Mouse (Mus musculus) naive thymus-derived CD4-positive, alpha-beta T cell, adult 5 months (primary cell): ENCODE results near the gene Trim25. TPM values are rescaled to one million over a fixed set of nuclear protein-coding genes. Genes with fewer than 3 reads are reported as not detected.

ENCODE experiments used
- polyA plus RNA-seq: library from polyadenylated mRNA; unstranded; fragments of 100-300 nt; shearing (Covaris generic); gene quantifications from one replicate; pipeline ENCODE4 v1.2.1, GENCODE M21; 2017

Trim25 gene
- 92.4 TPM for polyA plus RNA-seq

DNA sequence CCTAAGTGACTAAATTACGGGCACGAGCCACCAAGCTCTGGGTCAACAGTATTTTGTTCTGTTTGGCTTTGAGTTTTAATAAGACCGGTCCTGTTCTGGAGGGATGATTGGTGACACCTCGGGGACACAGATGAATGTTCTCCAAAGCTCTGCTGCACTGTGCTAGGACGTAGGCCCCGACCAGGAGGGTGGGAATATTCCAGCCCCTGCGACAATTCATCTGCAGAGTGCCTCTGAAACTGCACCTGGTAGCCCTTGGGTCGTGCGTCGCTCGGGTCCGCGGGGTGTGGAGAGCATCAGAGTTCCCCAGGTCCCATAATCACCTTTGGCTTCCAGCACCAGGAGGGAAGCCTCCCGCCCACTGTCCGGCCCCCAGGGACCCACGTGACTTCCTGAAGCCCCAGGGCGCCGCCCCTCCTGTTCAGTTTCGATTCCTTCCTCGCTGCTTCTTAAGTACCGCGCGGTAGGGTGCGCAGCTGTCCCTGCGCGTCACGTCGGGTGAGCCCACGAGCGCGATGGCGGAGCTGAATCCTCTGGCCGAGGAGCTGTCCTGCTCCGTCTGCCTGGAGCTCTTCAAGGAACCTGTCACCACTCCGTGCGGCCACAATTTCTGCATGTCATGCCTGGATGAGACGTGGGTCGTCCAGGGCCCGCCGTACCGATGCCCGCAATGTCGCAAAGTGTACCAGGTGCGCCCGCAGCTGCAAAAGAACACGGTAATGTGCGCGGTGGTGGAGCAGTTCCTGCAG lies at the start of gene Trim25:
TSS of gene Trim25 (plus strand) at position 403 of the 749 bp plus-strand sequence.

DNA sequence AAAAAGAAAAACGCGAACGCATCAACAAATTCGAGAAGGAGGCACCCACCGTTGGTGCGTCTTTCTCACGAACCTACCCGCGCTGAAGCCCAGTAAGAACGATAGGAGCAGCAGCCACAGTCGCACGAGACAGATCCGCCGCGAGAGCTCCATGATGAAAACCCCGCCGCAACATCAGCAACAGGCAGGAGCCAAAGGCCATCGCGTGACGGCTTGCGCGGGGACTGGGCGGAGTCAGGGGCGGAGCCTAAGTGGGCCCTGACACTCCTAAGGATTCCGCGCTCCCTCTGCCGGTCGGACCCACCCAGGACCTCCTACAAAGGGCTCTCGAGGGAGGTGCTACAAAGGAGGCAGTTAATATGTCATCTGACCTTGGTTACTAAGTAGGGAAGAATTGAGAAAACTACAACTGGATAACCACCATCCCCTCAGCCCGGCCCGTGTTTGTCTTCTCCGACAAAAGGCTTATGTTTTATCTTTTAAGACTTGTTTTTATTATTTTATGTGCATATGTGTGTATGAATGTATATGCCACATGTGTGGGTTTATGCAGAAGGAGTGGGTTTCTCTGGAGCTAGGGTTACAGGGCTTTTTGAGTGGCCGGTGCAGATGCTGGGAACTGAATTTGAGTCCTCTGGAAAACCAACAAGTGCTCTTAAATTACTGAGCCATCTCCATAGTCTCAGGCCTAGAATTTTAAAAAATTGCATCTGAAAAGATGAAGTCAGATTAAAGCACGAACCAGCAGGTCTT lies 43.8 kb upstream of the Trim25 start, which contains the start of gene Scpep1:
TSS of gene Scpep1 (minus strand) at position 249 of the 753 bp plus-strand sequence.

DNA sequence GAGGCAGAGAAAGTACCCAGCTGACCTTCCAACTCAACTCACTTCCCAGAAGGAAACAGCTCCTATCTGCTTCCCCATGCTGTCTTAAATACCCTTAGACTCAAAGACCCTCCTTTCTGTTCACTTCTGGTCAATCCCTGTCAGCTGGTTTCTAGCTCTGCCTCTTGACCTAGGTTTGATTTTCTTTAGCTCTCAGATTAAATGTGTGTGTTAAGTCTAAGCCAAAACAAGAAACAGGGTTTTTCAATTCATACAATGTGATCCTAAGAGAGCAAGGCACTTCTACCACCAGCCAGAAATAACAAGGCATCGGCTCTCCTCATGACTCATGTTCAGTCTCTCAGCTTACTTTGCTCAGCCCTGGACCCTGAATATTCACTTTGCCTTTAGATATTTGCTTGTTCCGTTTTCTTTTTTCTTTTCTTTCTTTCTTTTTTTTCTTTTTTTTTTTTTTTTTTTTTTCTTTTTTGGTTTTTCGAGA lies 32.3 kb upstream of the Trim25 start, which contains the start of gene Elobl:
TSS of gene Elobl (minus strand) at position 51 of the 481 bp plus-strand sequence.

GRCm38 (mm10) chr11:88970202-88970732 lies 28.9 kb upstream of the Trim25 start, which contains the start of gene Coil:
Gene Coil (plus strand): TSS chr11:88970252.

DNA sequence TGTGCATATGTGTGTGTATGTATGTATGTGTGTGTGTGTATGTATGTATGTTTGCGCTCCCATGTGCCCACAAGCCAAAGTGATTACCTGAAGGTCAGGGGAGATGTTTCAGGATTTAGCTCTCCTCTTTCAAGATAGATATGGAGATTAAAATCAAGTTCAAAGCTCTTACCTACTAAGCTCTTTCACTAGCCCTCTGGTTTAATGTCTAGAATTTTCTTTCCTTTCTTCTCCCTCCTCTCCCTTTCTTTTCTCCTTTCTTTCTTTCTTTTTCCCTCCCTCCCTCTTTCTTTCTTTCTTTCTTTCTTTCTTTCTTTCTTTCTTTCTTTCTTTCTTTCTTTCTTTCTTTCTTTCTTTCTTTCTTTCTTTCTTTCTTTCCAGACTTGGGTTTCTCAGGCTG lies 67.6 kb downstream of the Trim25 start, which contains the start of gene Dgke:
TSS of gene Dgke (minus strand) at position 101 of the 400 bp plus-strand sequence.

Other genes starting within 250 kb of the Trim25 start
- 1.3 TPM for gene Akap1, start 134.8 kb upstream of the Trim25 start, polyA plus RNA-seq
- 6.6 TPM for gene Scpep1, start 43.9 kb upstream of the Trim25 start, polyA plus RNA-seq
- gene Elobl, start 32.4 kb upstream of the Trim25 start, polyA plus RNA-seq, result not detected
- 15.3 TPM for gene Coil, start 29.1 kb upstream of the Trim25 start, polyA plus RNA-seq
- gene Dgke, start 67.5 kb downstream of the Trim25 start, polyA plus RNA-seq, result 24.9 TPM
- gene Gm525, start 74.5 kb downstream of the Trim25 start, polyA plus RNA-seq, result not detected